8 mouse cellular contexts compared by ENCODE assay signal in genomic region chr17:17373550-17373917, GRCm38 (mm10). TPM values are rescaled to one million over a fixed set of nuclear protein-coding genes. Genes with fewer than 3 reads are reported as not detected.
A peak's percentile ranks its signal among the peaks of the same experiment; 100 is the strongest.
DNase-seq lines count a peak whose midpoint lies in the region; ATAC-seq and TF ChIP-seq lines count a peak whose summit lies in the region.

No protein-coding gene starts in this region.

- H3K9ac ChIP-seq in heart, embryonic 11.5 days (ENCODE audit: low read depth, low read length): peak overlapping the region; percentile 87
- peak overlapping the region; percentile 26 for H3K9ac ChIP-seq in CH12.LX (ENCODE audit: insufficient read depth, low read depth)
- H3K9ac ChIP-seq in forebrain, embryonic 13.5 days: peak overlapping the region; percentile 69
- H3K9ac ChIP-seq in liver, embryonic 16.5 days (ENCODE audit: low read depth, low read length): peak overlapping the region; percentile 71

- WGBS in heart, embryonic 11.5 days (ENCODE audit: insufficient replicate concordance): 8% methylated on average over 6 of the region's 6 CpGs
- 8% methylated on average over 6 of the region's 6 CpGs for WGBS in forebrain, embryonic 13.5 days
- WGBS in liver, embryonic 16.5 days (ENCODE audit: insufficient replicate concordance): 5% methylated on average over 6 of the region's 6 CpGs

- H3K27ac ChIP-seq in heart, embryonic 11.5 days (ENCODE audit: low read depth, low read length): peak overlapping the region; percentile 87
- H3K27ac ChIP-seq in CH12.LX (ENCODE audit: insufficient read depth, low read depth): 0 out of 2 replicates have a peak overlapping the region, but pooled peaks have one; percentile 2
- H3K27ac ChIP-seq in forebrain, embryonic 13.5 days: peak overlapping the region; percentile 55; the same call in 1 of the 2 replicates
- peak overlapping the region; percentile 88 for H3K27ac ChIP-seq in liver, embryonic 16.5 days (ENCODE audit: low read length)

- DNase-seq in heart, postnatal 4 days: no peak
- DNase-seq in CH12.LX (ENCODE audit: extremely low read depth): no peak
- no peak for DNase-seq in ovary, postnatal 36 days (ENCODE audit: low spot score)
- no peak for DNase-seq in layer of hippocampus, adult 9-11 months
- no peak for DNase-seq in ovary, postnatal 14 days (ENCODE audit: low spot score)

- ATAC-seq in heart, embryonic 11.5 days (replicated peaks; ENCODE audit: insufficient number of reproducible peaks, low FRiP score, low TSS enrichment): no peak
- peak; percentile 30 for ATAC-seq in forebrain, embryonic 13.5 days
- ATAC-seq in liver, embryonic 16.5 days (ENCODE audit: low read depth): no peak

- peak overlapping the region; percentile 81 for H3K4me2 ChIP-seq in heart, embryonic 11.5 days
- peak overlapping the region; percentile 81 for H3K4me2 ChIP-seq in CH12.LX (ENCODE audit: insufficient read depth, low read depth, poor library complexity, severe bottlenecking)
- H3K4me2 ChIP-seq in forebrain, embryonic 13.5 days: peak overlapping the region; percentile 64
- peak overlapping the region; percentile 94 for H3K4me2 ChIP-seq in liver, embryonic 16.5 days (ENCODE audit: low read depth, low read length)

- H3K27me3 ChIP-seq in heart, embryonic 11.5 days (ENCODE audit: control insufficient read depth, insufficient read depth, low read length): no peaks in the 10 kb centered on the region
- no peaks in the 10 kb centered on the region for H3K27me3 ChIP-seq in CH12.LX (replicated peaks)
- H3K27me3 ChIP-seq in forebrain, embryonic 13.5 days: no peaks in the 10 kb centered on the region
- H3K27me3 ChIP-seq in liver, embryonic 16.5 days (ENCODE audit: control insufficient read depth, insufficient read depth, low read depth, low read length): no peaks in the 10 kb centered on the region

- no peak for TF ChIP-seq CTCF in CH12.LX (conservative IDR thresholded peaks at IDR 0.05 in 1 of 2, IDR thresholded peaks at IDR 0.05 in 1 of 2; ENCODE audit: low read depth in 2 of 2, low read length in 2 of 2)

- TF ChIP-seq EP300 in CH12.LX (IDR thresholded peaks at IDR 0.05; ENCODE audit: low read length): no peak

- TF ChIP-seq POLR2A in CH12.LX (IDR thresholded peaks at IDR 0.05; ENCODE audit: low read depth, low read length): no peak

- dilution Hi-C loops in CH12.LX (cut with MboI; ENCODE audit: extremely low pct_ligation_motif_present, extremely low pct_unique_long_range_greater_than_20kb, low sequenced_read_pairs): no loop called here

- no peak for TF ChIP-seq RAD21 in CH12.LX (IDR thresholded peaks at IDR 0.05; ENCODE audit: low read depth, low read length)

- H3K4me3 ChIP-seq in heart, embryonic 11.5 days (ENCODE audit: low read depth, low read length): peak overlapping the region; percentile 67
- peak overlapping the region; percentile 60 to 91 (median 65) for H3K4me3 ChIP-seq in CH12.LX (replicated peaks in 1 of 3; ENCODE audit: low read depth in 2 of 3, low read length in 2 of 3, poor library complexity in 1 of 3)
- H3K4me3 ChIP-seq in forebrain, embryonic 13.5 days: peak overlapping the region; percentile 78
- peak overlapping the region; percentile 77 for H3K4me3 ChIP-seq in liver, embryonic 16.5 days (ENCODE audit: low read depth, low read length)

- H3K79me2 ChIP-seq in CH12.LX (replicated peaks; ENCODE audit: control insufficient read depth, extremely low read depth, insufficient read depth, poor library complexity, severe bottlenecking): peaks cover 40% of the 10 kb centered on the region

- H3K9me3 ChIP-seq in heart, embryonic 11.5 days (replicated peaks; ENCODE audit: control insufficient read depth, low read length): no peaks in the 10 kb centered on the region
- no peaks in the 10 kb centered on the region for H3K9me3 ChIP-seq in CH12.LX (replicated peaks; ENCODE audit: low read length)
- no peaks in the 10 kb centered on the region for H3K9me3 ChIP-seq in forebrain, embryonic 13.5 days (replicated peaks)
- no peaks in the 10 kb centered on the region for H3K9me3 ChIP-seq in liver, embryonic 16.5 days (replicated peaks; ENCODE audit: control insufficient read depth, low read length)

- H3K36me3 ChIP-seq in heart, embryonic 11.5 days (ENCODE audit: control insufficient read depth, insufficient read depth, low read length): peaks cover 6% of the 10 kb centered on the region; the same call in 1 of the 2 replicates
- H3K36me3 ChIP-seq in CH12.LX (replicated peaks in 1 of 2; ENCODE audit: control insufficient read depth in 1 of 2, insufficient read depth in 1 of 2, low read length in 1 of 2): peaks cover 7 to 21% of the 10 kb centered on the region in 2 experiments
- peaks cover 9% of the 10 kb centered on the region for H3K36me3 ChIP-seq in forebrain, embryonic 13.5 days (ENCODE audit: poor library complexity, severe bottlenecking)
- peaks cover 3% of the 10 kb centered on the region; the same call in 1 of the 2 replicates for H3K36me3 ChIP-seq in liver, embryonic 16.5 days (ENCODE audit: control insufficient read depth, insufficient read depth)

- in situ Hi-C loops in CH12.LX (cut with MboI; ENCODE audit: low pct_ligation_motif_present, low pct_unique_long_range_greater_than_20kb, low sequenced_read_pairs): no loop called here

- H3K4me1 ChIP-seq in heart, embryonic 11.5 days (ENCODE audit: control insufficient read depth, insufficient read depth, low read length): no peaks in the 10 kb centered on the region; the same call in 1 of the 2 replicates
- H3K4me1 ChIP-seq in CH12.LX (ENCODE audit: control insufficient read depth in 1 of 2, insufficient read depth in 2 of 2): peaks cover 0 to 30% of the 10 kb centered on the region in 2 experiments; a peak in 3 of 4 replicates
- peaks cover 18% of the 10 kb centered on the region for H3K4me1 ChIP-seq in forebrain, embryonic 13.5 days
- H3K4me1 ChIP-seq in liver, embryonic 16.5 days (ENCODE audit: control insufficient read depth, low read depth, low read length): peaks cover 12% of the 10 kb centered on the region

TF ChIP-seq in CH12.LX, 34 proteins besides CTCF, POLR2A, EP300 and RAD21:
- TF ChIP-seq ZNF384 (IDR thresholded peaks at IDR 0.05; ENCODE audit: low read depth, low read length) (peak; percentile 55; the same call in 1 of the 2 replicates), SMC3 (IDR thresholded peaks at IDR 0.05; ENCODE audit: low read depth, low read length) (no peak), UBTF (IDR thresholded peaks at IDR 0.05; ENCODE audit: low read depth, low read length) (no peak), PAX5 (IDR thresholded peaks at IDR 0.05; ENCODE audit: low read length) (no peak), BHLHE40 (IDR thresholded peaks at IDR 0.05; ENCODE audit: low read depth, low read length) (no peak)

RNA-seq across cellular contexts. Expression of gene Riok2, which starts 0.6 kb away (rescaled TPM):
- polyA plus RNA-seq in heart, embryonic 11.5 days (2014; fragmentation: Nextera tagmentation; extraction: Ambion mirVana): 24.1 and 25.3 TPM in 2 replicates
- total RNA-seq in heart, postnatal 4 days (2021): 10 to 100 TPM; 20.3 to 21.3 TPM
- 27.9 and 37.1 TPM in 2 replicates for total RNA-seq in CH12.LX (2012; rRNA removed)
- total RNA-seq in CH12.LX (2014; rRNA removed): 114 and 121 TPM in 2 replicates
- polyA plus RNA-seq in CH12.LX (2012; ENCODE audit: insufficient read length, low read depth): 76.9 and 78.4 TPM in 2 replicates
- polyA plus RNA-seq in forebrain, embryonic 13.5 days (2015; fragmentation: Nextera tagmentation; extraction: Ambion mirVana): 29.3 and 32.9 TPM in 2 replicates
- 9.1 TPM in 2 replicates for polyA plus RNA-seq in liver, embryonic 16.5 days (2015; fragmentation: Nextera tagmentation; extraction: Ambion mirVana)

RNA-seq across cellular contexts. Expression of gene Lix1, which starts 28.9 kb away (rescaled TPM):
- polyA plus RNA-seq in heart, embryonic 11.5 days (2014; fragmentation: Nextera tagmentation; extraction: Ambion mirVana): 5.3 and 6.1 TPM in 2 replicates
- total RNA-seq in heart, postnatal 4 days (2021): 1 to 10 TPM; 5.2 to 5.8 TPM
- total RNA-seq in CH12.LX (2012; rRNA removed): 0.67 and 1.4 TPM in 2 replicates
- 1.0 TPM in 2 replicates for total RNA-seq in CH12.LX (2014; rRNA removed)
- polyA plus RNA-seq in CH12.LX (2012; ENCODE audit: insufficient read length, low read depth): 0.49 and 0.53 TPM in 2 replicates
- 57.7 and 59.1 TPM in 2 replicates for polyA plus RNA-seq in forebrain, embryonic 13.5 days (2015; fragmentation: Nextera tagmentation; extraction: Ambion mirVana)
- 0.30 and 0.39 TPM in 2 replicates for polyA plus RNA-seq in liver, embryonic 16.5 days (2015; fragmentation: Nextera tagmentation; extraction: Ambion mirVana)

Comparison
In these comparisons a context has a peak if more than half of its experiments do, and no peak if none do; other contexts are left out.
1. H3K27ac ChIP-seq: peak in every context shown above with its lines; median percentile 88 in liver, embryonic 16.5 days; 87 in heart, embryonic 11.5 days; 55 in forebrain, embryonic 13.5 days; 2 in CH12.LX.
2. H3K9ac ChIP-seq: peak in every context shown above with its lines; median percentile 87 in heart, embryonic 11.5 days; 71 in liver, embryonic 16.5 days; 69 in forebrain, embryonic 13.5 days; 26 in CH12.LX.